Mouse (Mus musculus): ENCODE results near the gene Mocs1.
"Not testable (repeated sequence)": the region's sequence is repeated elsewhere in the genome, so short reads cannot be mapped to it uniquely, and the experiment has no call there.

Gene Mocs1

GRCm38 (mm10) chr17:49433071-49433470 lies 4.9 kb downstream of the Mocs1 start:
- DNase-seq = peak in 1 of 2 experiments; percentile 0

GRCm38 (mm10) chr17:49434236-49434635 lies 6.1 kb downstream of the Mocs1 start:
- no peak for DNase-seq

GRCm38 (mm10) chr17:49435081-49435480 lies 6.9 kb downstream of the Mocs1 start:
- DNase-seq = peak in 1 of 2 experiments; percentile 1

- no peak for DNase-seq
These were observed 8.5 kb downstream of the Mocs1 start for GRCm38 (mm10) chr17:49436631-49437030.

DNA sequence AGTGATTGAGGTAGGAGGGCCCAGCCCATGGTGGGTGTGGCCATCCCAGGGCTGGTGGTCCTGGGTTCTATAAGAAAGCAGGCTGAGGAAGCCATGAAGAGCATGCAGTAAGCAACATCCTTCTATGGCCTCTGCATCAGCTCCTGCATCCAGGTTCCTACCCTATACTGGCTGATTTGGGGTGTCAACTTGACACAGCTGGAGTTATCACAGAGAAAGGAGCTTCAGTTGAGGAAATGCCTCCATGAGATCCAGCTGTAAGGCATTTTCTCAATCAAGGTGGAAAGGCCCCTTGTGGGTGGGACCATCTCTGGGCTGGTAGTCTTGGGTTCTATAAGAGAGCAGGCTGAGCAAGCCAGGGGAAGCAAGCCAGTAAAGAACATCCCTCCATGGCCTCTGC lies 9.1 kb downstream of the Mocs1 start:
- DNase-seq = not testable (repeated sequence)

DNA sequence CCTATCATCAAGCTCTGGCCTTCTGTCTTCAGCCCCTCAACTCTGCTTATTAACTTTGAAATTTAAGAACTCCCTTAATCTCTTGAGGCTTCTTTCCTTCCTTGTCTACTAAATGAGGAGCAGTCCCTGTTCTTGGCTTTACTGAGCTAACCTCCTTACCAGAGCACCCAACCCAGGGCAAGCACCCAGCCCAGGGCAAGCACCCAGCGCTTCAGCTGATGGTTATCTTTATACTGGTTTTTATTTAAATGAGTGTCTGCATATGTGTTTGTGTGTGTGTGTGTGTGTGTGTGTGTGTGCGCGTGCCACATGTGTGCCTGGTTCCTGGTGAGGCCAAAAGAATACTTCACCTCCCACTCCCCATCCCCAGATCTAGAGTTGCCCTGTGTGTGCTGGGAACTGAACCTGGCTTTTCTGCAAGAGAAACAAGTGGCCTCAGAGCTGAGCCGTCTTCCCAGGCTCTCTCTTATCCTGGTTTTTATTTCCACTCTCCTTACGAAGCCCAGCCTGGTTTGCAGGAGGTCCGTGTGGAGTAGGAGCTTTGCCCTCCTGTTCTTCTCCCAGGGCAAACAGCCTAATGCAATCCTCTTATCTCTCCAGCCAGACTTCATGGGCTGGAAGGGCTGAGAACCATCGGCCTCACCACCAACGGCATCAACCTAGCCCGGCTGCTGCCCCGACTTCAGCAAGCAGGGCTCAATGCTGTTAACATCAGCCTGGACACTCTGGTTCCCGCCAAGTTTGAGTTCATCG lies 10.8 kb downstream of the Mocs1 start:
- DNase-seq = no peak

- DNase-seq = no peak
These were observed 11.5 kb downstream of the Mocs1 start for GRCm38 (mm10) chr17:49439706-49440105.

GRCm38 (mm10) chr17:49440331-49441130 lies 12.4 kb downstream of the Mocs1 start:
- DNase-seq = no peak

GRCm38 (mm10) chr17:49442841-49443240 lies 14.7 kb downstream of the Mocs1 start:
- DNase-seq = not testable (repeated sequence)

- no peak for DNase-seq
These were observed 20.5 kb downstream of the Mocs1 start for GRCm38 (mm10) chr17:49448570-49449229.

DNA sequence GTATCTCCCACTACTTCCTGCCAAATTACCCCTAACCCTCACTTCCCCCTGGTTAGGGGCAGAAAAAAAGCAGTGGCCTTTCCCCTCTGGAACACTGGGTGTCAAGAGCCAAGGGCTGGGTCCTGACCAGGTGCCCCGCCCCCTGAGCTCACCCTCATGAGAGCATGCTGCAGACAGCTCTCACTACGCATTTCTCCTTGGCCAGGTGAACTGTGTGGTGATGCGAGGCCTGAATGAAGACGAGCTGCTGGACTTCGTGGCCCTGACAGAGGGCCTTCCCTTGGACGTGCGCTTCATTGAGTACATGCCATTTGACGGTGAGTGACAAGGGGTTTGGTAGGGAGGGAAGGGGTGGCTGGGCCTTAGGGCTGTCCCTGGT lies 21.1 kb downstream of the Mocs1 start:
- DNase-seq = no peak

- DNase-seq = no peak
These were observed 22.8 kb downstream of the Mocs1 start for GRCm38 (mm10) chr17:49450922-49451321.

DNA sequence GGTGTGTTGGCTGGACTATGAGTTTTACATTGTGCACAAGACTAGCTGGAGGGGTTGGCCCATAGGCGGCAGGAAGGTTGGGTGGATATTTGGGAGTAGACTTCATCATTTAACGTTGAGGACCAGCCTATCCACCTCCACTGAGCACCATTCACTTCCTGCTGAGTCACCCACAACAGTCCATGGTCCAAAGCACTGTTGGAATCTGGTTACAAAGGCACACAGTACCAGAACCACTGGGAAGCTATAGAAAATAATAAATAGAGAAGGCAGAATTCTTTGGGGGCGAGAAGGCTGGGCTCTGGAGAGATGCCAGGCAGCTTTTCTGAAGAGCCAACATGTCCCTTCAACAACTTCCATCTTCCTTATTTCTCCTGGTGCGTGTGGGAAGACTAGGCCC lies 28.2 kb downstream of the Mocs1 start:
- DNase-seq = no peak

GRCm38 (mm10) chr17:49457833-49458232 lies 29.7 kb downstream of the Mocs1 start:
- no peak for DNase-seq

DNA sequence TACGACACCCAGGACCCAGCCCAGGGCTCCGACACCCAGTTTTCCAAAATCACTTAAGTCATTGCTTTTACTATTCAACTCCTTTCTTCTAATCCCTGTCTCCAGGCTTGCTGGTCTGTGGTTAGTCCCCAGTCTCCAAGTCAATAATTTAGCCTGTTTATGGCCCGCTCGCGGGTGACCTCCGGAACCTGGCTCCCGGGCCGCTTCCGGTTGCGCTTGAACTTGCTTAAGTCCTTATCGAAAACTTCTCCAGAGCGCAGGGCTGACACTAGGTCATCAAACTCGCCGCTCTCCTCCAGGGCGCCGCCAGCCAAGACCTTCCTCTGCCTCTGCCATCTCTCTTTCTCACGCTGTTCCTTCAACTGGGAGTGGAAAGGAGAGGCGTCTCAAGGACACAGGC lies 30.2 kb downstream of the Mocs1 start:
- peak; percentile 30 for DNase-seq

DNA sequence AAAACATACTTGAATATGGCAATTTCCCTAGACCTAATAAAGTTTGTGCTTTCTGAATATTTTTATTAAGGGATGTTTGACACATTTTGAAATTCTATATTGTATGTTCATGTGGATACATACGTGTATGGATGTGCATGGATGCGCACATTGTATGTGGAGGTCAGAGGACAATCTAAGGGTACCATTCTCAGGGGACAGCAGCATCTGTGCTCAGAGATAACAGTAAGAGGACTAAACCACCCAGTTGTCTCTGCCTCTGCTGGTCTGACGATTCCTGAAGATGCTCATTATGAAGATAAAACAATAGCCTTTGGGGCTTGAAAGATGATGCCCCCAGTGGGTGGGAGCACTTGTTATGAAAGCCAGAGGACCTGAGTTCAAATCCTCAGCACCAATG lies 36.7 kb downstream of the Mocs1 start:
- no peak for DNase-seq

DNA sequence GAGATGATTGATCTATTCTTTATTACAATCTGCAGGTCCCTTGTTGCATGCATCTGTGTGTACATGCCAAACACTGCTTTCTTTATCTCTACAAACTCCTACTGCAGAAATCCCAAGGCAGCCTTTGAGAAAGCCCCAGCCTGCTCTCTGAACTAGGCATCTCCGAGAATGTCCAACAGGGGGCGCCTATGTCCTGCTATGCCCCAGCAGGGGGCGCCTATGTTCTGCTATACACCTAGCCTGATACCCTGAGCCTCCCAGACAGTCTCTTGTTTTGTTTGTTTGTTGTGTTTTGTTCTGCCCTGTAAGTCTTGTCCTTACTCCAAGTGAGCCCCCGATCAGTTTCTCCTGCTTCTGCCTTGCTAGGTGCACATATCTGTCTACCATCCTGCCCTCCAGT lies 40.1 kb downstream of the Mocs1 start:
- peak; percentile 30 to 84 for DNase-seq

GRCm38 (mm10) chr17:49472626-49473025 lies 44.5 kb downstream of the Mocs1 start:
- no peak for DNase-seq

DNA sequence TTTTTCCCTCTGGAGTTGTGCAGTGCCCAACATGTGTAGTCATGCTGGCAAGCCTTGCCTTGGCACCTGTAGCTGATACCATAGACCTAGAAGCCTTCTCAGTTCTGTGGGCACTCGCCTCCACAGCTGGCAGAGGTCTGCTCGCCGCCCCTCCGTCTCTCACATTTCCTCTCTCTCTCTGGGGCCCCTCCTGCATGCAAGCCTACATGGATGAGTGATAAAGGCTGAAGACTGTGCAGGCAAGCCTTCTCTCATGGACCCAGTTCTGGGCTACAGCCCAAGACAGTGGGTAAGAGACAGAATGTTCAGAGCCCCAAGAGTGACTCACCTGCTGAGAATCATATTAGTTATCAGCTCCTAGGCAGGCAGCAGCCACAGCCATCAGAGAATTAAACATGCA lies 45.9 kb downstream of the Mocs1 start:
- no peak for DNase-seq

- DNase-seq = no peak
These were observed 47.0 kb downstream of the Mocs1 start for GRCm38 (mm10) chr17:49475174-49475573.

GRCm38 (mm10) chr17:49477370-49477769 lies 49.2 kb downstream of the Mocs1 start:
- peak; percentile 19 to 24 for DNase-seq

DNA sequence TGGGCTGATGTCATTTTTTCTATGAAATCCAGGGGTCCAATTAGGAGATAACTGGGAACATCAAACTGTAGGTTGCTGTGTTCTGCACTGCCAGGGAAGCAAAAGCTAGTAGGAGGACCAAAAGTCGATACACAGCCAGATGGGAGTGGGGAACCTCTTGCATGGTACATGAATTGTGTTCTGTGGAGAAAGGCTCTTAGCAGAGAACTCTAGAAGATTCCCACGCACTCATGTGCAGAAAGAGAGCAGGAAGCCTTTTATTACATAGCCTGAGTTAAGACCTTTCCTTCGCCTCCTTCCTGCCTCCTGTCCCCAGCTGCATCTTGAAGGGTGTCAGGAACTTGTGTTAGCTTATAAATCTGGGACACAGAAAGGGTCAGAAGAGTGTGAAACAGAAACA lies 53.7 kb downstream of the Mocs1 start:
- no peak for DNase-seq

- DNase-seq = no peak
These were observed 56.3 kb downstream of the Mocs1 start for GRCm38 (mm10) chr17:49484435-49484834.

- DNase-seq = no peak
These were observed 60.9 kb downstream of the Mocs1 start for GRCm38 (mm10) chr17:49489098-49489497.

Data from kidney, adult 8-10 months (tissue).